Mouse (Mus musculus) spleen, postnatal 14 days (tissue): ENCODE data around the gene Satl1.
"Not testable (repeated sequence)": the region's sequence is repeated elsewhere in the genome, so short reads cannot be mapped to it uniquely, and the experiment has no call there.

Experiments
- DNase-seq, 2 experiments: peaks; one replicate each; pipeline ENCODE4 v3.0.0; 2021 to 2022; ENCODE audit warnings: low spot score in 2 of 2

Gene Satl1

GRCm38 (mm10) chrX:112406679-112407078, at the start of gene Satl1:
TSS of gene Satl1 (minus strand) at chrX:112406779.
- DNase-seq = no peak

- DNase-seq = no peak
These were observed 31.5 kb upstream of the Satl1 start for GRCm38 (mm10) chrX:112438064-112438463.

GRCm38 (mm10) chrX:112437580-112437979, 31.0 kb upstream of the Satl1 start:
- no peak for DNase-seq

- not testable (repeated sequence) for DNase-seq
These were observed 16.4 kb upstream of the Satl1 start for GRCm38 (mm10) chrX:112422998-112423397.

GRCm38 (mm10) chrX:112412309-112412708, 5.7 kb upstream of the Satl1 start:
- no peak for DNase-seq

GRCm38 (mm10) chrX:112370577-112371410, 35.8 kb downstream of the Satl1 start:
- DNase-seq = peak; percentile 7 to 12

GRCm38 (mm10) chrX:112368426-112368825, 38.2 kb downstream of the Satl1 start:
- DNase-seq = no peak

- DNase-seq = no peak
These were observed 58.2 kb downstream of the Satl1 start for GRCm38 (mm10) chrX:112348395-112348791.

GRCm38 (mm10) chrX:112347467-112348394, 58.8 kb downstream of the Satl1 start:
- no peak for DNase-seq

- no peak for DNase-seq
These were observed 67.1 kb downstream of the Satl1 start for GRCm38 (mm10) chrX:112339486-112339885.
